In the genomic region with DNA sequence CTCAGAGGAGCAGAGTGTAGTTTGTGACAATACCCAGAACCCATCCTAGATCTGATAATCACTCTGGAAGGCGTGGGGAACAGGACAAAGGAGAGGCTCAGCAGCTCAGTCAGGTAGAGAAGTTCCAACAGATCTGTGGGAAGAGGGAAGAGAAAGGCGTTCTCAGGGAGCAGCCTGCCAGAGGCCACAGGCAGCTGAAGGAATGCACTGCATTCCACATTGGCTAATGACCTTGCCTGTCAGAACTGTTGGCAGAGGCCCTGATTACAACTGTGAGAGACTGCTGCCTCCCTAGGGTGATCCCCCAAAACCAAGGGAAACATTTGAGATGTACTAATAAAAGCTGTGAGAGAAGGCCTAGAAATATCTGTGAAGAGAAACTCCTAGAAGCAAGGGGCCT, we compare ENCODE assay signal across 12 mouse cellular contexts.
DNase-seq lines count a peak whose midpoint lies in the region; ATAC-seq and TF ChIP-seq lines count a peak whose summit lies in the region.
"Had no signal": no experiment of that assay in that cellular context is flagged by ENCODE, and none has a peak within 500 bp of the region (broad histone marks: within the 10 kb centered on the region; RNA-seq: fewer than 3 reads in every experiment).

No protein-coding gene starts in this region.

- TF ChIP-seq CTCF in Patski (IDR thresholded peaks at IDR 0.05) = no peak

- POLR2A ChIA-PET in Patski (lab: Charles Lee) = interaction anchor here (1.0 to 1.4 kb wide), 2 partner anchors 9 to 67 kb away, joined by 4 to 5 read pairs; no protein-coding TSS in a partner anchor

- DNase-seq in cerebellum, postnatal 10 days = peak; percentile 6 to 17
- DNase-seq in Patski (ENCODE audit: low read depth, low spot score) = no peak
- DNase-seq in gastrocnemius, postnatal 25 days = peak; percentile 16
- peak; percentile 8 for DNase-seq in heart, postnatal 25 days (ENCODE audit: low spot score)
- no peak for DNase-seq in thymus, postnatal 14 days
- DNase-seq in right cerebral cortex, adult 2 months (ENCODE audit: low spot score in 2 of 2) = no peak
- DNase-seq in spleen, adult 18-20 months = no peak
- DNase-seq: forebrain, postnatal 0 days had no signal

- intact Hi-C loops in heart, postnatal 25 days (cut with DNase I) = loop anchor here (5.0 kb wide), 1 partner anchor 65 kb away; the partner anchor contains the start of gene 4930523C07Rik

- no peaks in the 10 kb centered on the region for H3K27me3 ChIP-seq in Patski
- H3K27me3 ChIP-seq: hindbrain, embryonic 15.5 days; liver, embryonic 15.5 days had no signal

- in situ Hi-C loops in Patski (cut with MboI; ENCODE audit: low pct_unique_long_range_greater_than_20kb) = no loop called here

- no peak for ATAC-seq in cerebellum, adult (ENCODE audit: insufficient number of reproducible peaks, low FRiP score, low TSS enrichment)
- ATAC-seq in Patski = peak; percentile 97
- ATAC-seq: forebrain, postnatal 0 days; midbrain, embryonic 16.5 days had no signal

- CTCF ChIA-PET in Patski (lab: Charles Lee) = interaction anchor here (0.7 to 1.4 kb wide), 5 partner anchors 9 to 26 kb away, joined by 3 to 8 read pairs (median 3); no protein-coding TSS in a partner anchor

Comparison
In these comparisons a context has a peak if more than half of its experiments do, and no peak if none do; other contexts are left out.
1. DNase-seq: peak in cerebellum, postnatal 10 days (2 of 2), gastrocnemius, postnatal 25 days (single experiment) and heart, postnatal 25 days (single experiment); none in Patski (single experiment), thymus, postnatal 14 days (single experiment), right cerebral cortex, adult 2 months (0 of 2) and spleen, adult 18-20 months (0 of 2).